ENCODE assay signal across 11 mouse cellular contexts in genomic region chr3:108435701-108436379, GRCm38 (mm10). TPM values are rescaled to one million over a fixed set of nuclear protein-coding genes. Genes with fewer than 3 reads are reported as not detected.
A peak's percentile ranks its signal among the peaks of the same experiment; 100 is the strongest.
DNase-seq lines count a peak whose midpoint lies in the region; ATAC-seq and TF ChIP-seq lines count a peak whose summit lies in the region.
"Had no signal": no experiment of that assay in that cellular context is flagged by ENCODE, and none has a peak within 500 bp of the region (broad histone marks: within the 10 kb centered on the region; RNA-seq: fewer than 3 reads in every experiment).

No protein-coding gene starts in this region.

- 85% methylated on average over 17 of the region's 17 CpGs for WGBS in hindbrain, embryonic 10.5 days
- 69% methylated on average over 17 of the region's 17 CpGs for WGBS in hindbrain, postnatal 0 days
- 80% methylated on average over 17 of the region's 17 CpGs for WGBS in midbrain, embryonic 11.5 days
- 67% methylated on average over 17 of the region's 17 CpGs for WGBS in midbrain, embryonic 15.5 days
- 75% methylated on average over 17 of the region's 17 CpGs for WGBS in hindbrain, embryonic 12.5 days
- WGBS in neural tube, embryonic 13.5 days: 66% methylated on average over 17 of the region's 17 CpGs

- no peak overlapping the region for H3K9ac ChIP-seq in hindbrain, postnatal 0 days (replicated peaks; ENCODE audit: low read length)
- H3K9ac ChIP-seq in midbrain, embryonic 11.5 days (ENCODE audit: low read length): peak overlapping the region; percentile 54; the same call in 1 of the 2 replicates
- no peak overlapping the region for H3K9ac ChIP-seq in midbrain, embryonic 15.5 days
- 0 out of 2 replicates have a peak overlapping the region, but pooled peaks have one; percentile 27 for H3K9ac ChIP-seq in hindbrain, embryonic 12.5 days
- peak overlapping the region; percentile 43; the same call in 1 of the 2 replicates for H3K9ac ChIP-seq in neural tube, embryonic 13.5 days

- no peaks in the 10 kb centered on the region for H3K27me3 ChIP-seq in hindbrain, embryonic 10.5 days (ENCODE audit: insufficient read depth, poor library complexity, severe bottlenecking)
- H3K27me3 ChIP-seq in hindbrain, postnatal 0 days (ENCODE audit: insufficient read depth, low read length): no peaks in the 10 kb centered on the region
- no peaks in the 10 kb centered on the region for H3K27me3 ChIP-seq in midbrain, embryonic 11.5 days (ENCODE audit: control insufficient read depth, insufficient read depth, low read length)
- H3K27me3 ChIP-seq in midbrain, embryonic 15.5 days (replicated peaks): no peaks in the 10 kb centered on the region
- no peaks in the 10 kb centered on the region for H3K27me3 ChIP-seq in hindbrain, embryonic 12.5 days
- H3K27me3 ChIP-seq in neural tube, embryonic 13.5 days: no peaks in the 10 kb centered on the region

- TF ChIP-seq CTCF in hindbrain, postnatal 0 days (IDR thresholded peaks at IDR 0.05; ENCODE audit: low read depth): no peak

- peaks cover 87% of the 10 kb centered on the region for H3K36me3 ChIP-seq in hindbrain, embryonic 10.5 days
- H3K36me3 ChIP-seq in hindbrain, postnatal 0 days (ENCODE audit: insufficient read depth, low read length): peaks cover 21% of the 10 kb centered on the region
- H3K36me3 ChIP-seq in midbrain, embryonic 11.5 days (ENCODE audit: control insufficient read depth, insufficient read depth, low read length): peaks cover 6% of the 10 kb centered on the region; the same call in 1 of the 2 replicates
- peaks cover 12% of the 10 kb centered on the region; the same call in 1 of the 2 replicates for H3K36me3 ChIP-seq in midbrain, embryonic 15.5 days (replicated peaks)
- peaks cover 36% of the 10 kb centered on the region for H3K36me3 ChIP-seq in hindbrain, embryonic 12.5 days
- H3K36me3 ChIP-seq in neural tube, embryonic 13.5 days: peaks cover 56% of the 10 kb centered on the region

- no peaks in the 10 kb centered on the region for H3K9me3 ChIP-seq in hindbrain, embryonic 10.5 days
- H3K9me3 ChIP-seq in hindbrain, postnatal 0 days (ENCODE audit: low read length): no peaks in the 10 kb centered on the region
- no peaks in the 10 kb centered on the region for H3K9me3 ChIP-seq in midbrain, embryonic 11.5 days (ENCODE audit: control insufficient read depth, low read length)
- no peaks in the 10 kb centered on the region for H3K9me3 ChIP-seq in midbrain, embryonic 15.5 days
- no peaks in the 10 kb centered on the region for H3K9me3 ChIP-seq in hindbrain, embryonic 12.5 days (replicated peaks)
- no peaks in the 10 kb centered on the region for H3K9me3 ChIP-seq in neural tube, embryonic 13.5 days

- H3K4me2 ChIP-seq in hindbrain, postnatal 0 days (ENCODE audit: low read depth, low read length): no peak overlapping the region
- no peak overlapping the region for H3K4me2 ChIP-seq in midbrain, embryonic 11.5 days
- H3K4me2 ChIP-seq in midbrain, embryonic 15.5 days: no peak overlapping the region
- H3K4me2 ChIP-seq in hindbrain, embryonic 12.5 days (replicated peaks): no peak overlapping the region
- no peak overlapping the region for H3K4me2 ChIP-seq in neural tube, embryonic 13.5 days

- peaks cover 62% of the 10 kb centered on the region for H3K4me1 ChIP-seq in hindbrain, embryonic 10.5 days (replicated peaks)
- no peaks in the 10 kb centered on the region; the same call in 1 of the 2 replicates for H3K4me1 ChIP-seq in hindbrain, postnatal 0 days (ENCODE audit: insufficient read depth, low read length)
- peaks cover 43% of the 10 kb centered on the region for H3K4me1 ChIP-seq in midbrain, embryonic 11.5 days (ENCODE audit: control insufficient read depth, insufficient read depth, low read length)
- peaks cover 27% of the 10 kb centered on the region for H3K4me1 ChIP-seq in midbrain, embryonic 15.5 days
- peaks cover 52% of the 10 kb centered on the region for H3K4me1 ChIP-seq in hindbrain, embryonic 12.5 days
- peaks cover 71% of the 10 kb centered on the region for H3K4me1 ChIP-seq in neural tube, embryonic 13.5 days (replicated peaks)

- peak overlapping the region; percentile 95 for H3K27ac ChIP-seq in hindbrain, embryonic 10.5 days
- no peak overlapping the region for H3K27ac ChIP-seq in hindbrain, postnatal 0 days
- H3K27ac ChIP-seq in midbrain, embryonic 11.5 days (ENCODE audit: low read depth, low read length): peak overlapping the region; percentile 94
- H3K27ac ChIP-seq in midbrain, embryonic 15.5 days: no peak overlapping the region
- peak overlapping the region; percentile 87 for H3K27ac ChIP-seq in hindbrain, embryonic 12.5 days
- H3K27ac ChIP-seq in neural tube, embryonic 13.5 days (replicated peaks): peak overlapping the region; percentile 94

- DNase-seq in hindbrain, embryonic 10.5 days (ENCODE audit: low spot score): no peak
- no peak for DNase-seq in hindbrain, postnatal 0 days (ENCODE audit: low spot score)
- peak; percentile 81 for DNase-seq in midbrain, embryonic 11.5 days (ENCODE audit: low spot score, missing footprints)
- DNase-seq in layer of hippocampus, postnatal 36 days: no peak
- DNase-seq in adrenal gland, postnatal 10 days: no peak
- DNase-seq: cerebellum, postnatal 25 days; thymus, postnatal 14 days had no signal

- no peak overlapping the region for H3K4me3 ChIP-seq in hindbrain, embryonic 10.5 days
- H3K4me3 ChIP-seq in hindbrain, postnatal 0 days (ENCODE audit: low read length): no peak overlapping the region
- no peak overlapping the region for H3K4me3 ChIP-seq in midbrain, embryonic 11.5 days (ENCODE audit: low read depth, low read length)
- no peak overlapping the region for H3K4me3 ChIP-seq in midbrain, embryonic 15.5 days
- no peak overlapping the region for H3K4me3 ChIP-seq in hindbrain, embryonic 12.5 days
- no peak overlapping the region for H3K4me3 ChIP-seq in neural tube, embryonic 13.5 days
- H3K4me3 ChIP-seq: erythroblast, embryonic 14.5 days had no signal

- no peak for ATAC-seq in hindbrain, postnatal 0 days
- no peak for ATAC-seq in midbrain, embryonic 11.5 days (ENCODE audit: low FRiP score)
- no peak for ATAC-seq in midbrain, embryonic 15.5 days (replicated peaks)
- ATAC-seq in hindbrain, embryonic 12.5 days (ENCODE audit: low FRiP score): no peak
- ATAC-seq in neural tube, embryonic 13.5 days (ENCODE audit: low read depth): no peak

RNA-seq across cellular contexts. Expression of gene Sars, which starts 9.2 kb away (rescaled TPM):
- 161 and 177 TPM in 2 replicates for polyA plus RNA-seq in hindbrain, embryonic 10.5 days (2016; fragmentation: Nextera tagmentation; extraction: Ambion mirVana)
- total RNA-seq in hindbrain, postnatal 0 days (2014; rRNA removed): 122 and 137 TPM in 2 replicates
- 214 and 223 TPM in 2 replicates for polyA plus RNA-seq in hindbrain, postnatal 0 days (2015; fragmentation: Nextera tagmentation; extraction: Ambion mirVana)
- polyA plus RNA-seq in midbrain, embryonic 11.5 days (2014; fragmentation: Nextera tagmentation; extraction: Ambion mirVana): 196 and 213 TPM in 2 replicates
- 209 and 212 TPM in 2 replicates for polyA plus RNA-seq in midbrain, embryonic 15.5 days (2015; fragmentation: Nextera tagmentation; extraction: Ambion mirVana)
- 186 and 188 TPM in 2 replicates for polyA plus RNA-seq in hindbrain, embryonic 12.5 days (2016; fragmentation: Nextera tagmentation; extraction: Ambion mirVana)
- 210 and 223 TPM in 2 replicates for polyA plus RNA-seq in neural tube, embryonic 13.5 days (2015; fragmentation: Nextera tagmentation; extraction: Ambion mirVana)
- 100 to 1,000 TPM; 190 to 210 TPM for total RNA-seq in layer of hippocampus, postnatal 36 days (2021)
- total RNA-seq in adrenal gland, postnatal 10 days (2021): 100 to 1,000 TPM; 146 to 152 TPM

RNA-seq across cellular contexts. Expression of gene Celsr2, which starts 20.5 kb away (rescaled TPM):
- polyA plus RNA-seq in hindbrain, embryonic 10.5 days (2016; fragmentation: Nextera tagmentation; extraction: Ambion mirVana): 58.1 and 79.1 TPM in 2 replicates
- 94.8 and 95.3 TPM in 2 replicates for total RNA-seq in hindbrain, postnatal 0 days (2014; rRNA removed)
- 28.1 and 30.6 TPM in 2 replicates for polyA plus RNA-seq in hindbrain, postnatal 0 days (2015; fragmentation: Nextera tagmentation; extraction: Ambion mirVana)
- 61.9 and 65.2 TPM in 2 replicates for polyA plus RNA-seq in midbrain, embryonic 11.5 days (2014; fragmentation: Nextera tagmentation; extraction: Ambion mirVana)
- polyA plus RNA-seq in midbrain, embryonic 15.5 days (2015; fragmentation: Nextera tagmentation; extraction: Ambion mirVana): 38.5 and 43.3 TPM in 2 replicates
- 63.3 and 75.2 TPM in 2 replicates for polyA plus RNA-seq in hindbrain, embryonic 12.5 days (2016; fragmentation: Nextera tagmentation; extraction: Ambion mirVana)
- 37.6 and 44.1 TPM in 2 replicates for polyA plus RNA-seq in neural tube, embryonic 13.5 days (2015; fragmentation: Nextera tagmentation; extraction: Ambion mirVana)
- total RNA-seq in layer of hippocampus, postnatal 36 days (2021): 100 to 1,000 TPM; 178 to 190 TPM
- 10 to 100 TPM; 11.1 to 12.1 TPM for total RNA-seq in adrenal gland, postnatal 10 days (2021)

RNA-seq across cellular contexts. Expression of gene Psrc1, which starts 52.2 kb away (rescaled TPM):
- 75.8 and 89.8 TPM in 2 replicates for polyA plus RNA-seq in hindbrain, embryonic 10.5 days (2016; fragmentation: Nextera tagmentation; extraction: Ambion mirVana)
- total RNA-seq in hindbrain, postnatal 0 days (2014; rRNA removed): 11.0 and 15.0 TPM in 2 replicates
- 8.4 and 11.0 TPM in 2 replicates for polyA plus RNA-seq in hindbrain, postnatal 0 days (2015; fragmentation: Nextera tagmentation; extraction: Ambion mirVana)
- polyA plus RNA-seq in midbrain, embryonic 11.5 days (2014; fragmentation: Nextera tagmentation; extraction: Ambion mirVana): 59.3 and 68.1 TPM in 2 replicates
- polyA plus RNA-seq in midbrain, embryonic 15.5 days (2015; fragmentation: Nextera tagmentation; extraction: Ambion mirVana): 7.7 and 8.8 TPM in 2 replicates
- 39.4 and 41.0 TPM in 2 replicates for polyA plus RNA-seq in hindbrain, embryonic 12.5 days (2016; fragmentation: Nextera tagmentation; extraction: Ambion mirVana)
- polyA plus RNA-seq in neural tube, embryonic 13.5 days (2015; fragmentation: Nextera tagmentation; extraction: Ambion mirVana): 10.9 and 11.9 TPM in 2 replicates
- 10 to 100 TPM; 18.4 TPM for total RNA-seq in layer of hippocampus, postnatal 36 days (2021)
- total RNA-seq in adrenal gland, postnatal 10 days (2021): 1 to 10 TPM; 6.0 to 6.4 TPM

Comparison
In these comparisons a context has a peak if more than half of its experiments do, and no peak if none do; other contexts are left out.
1. H3K27ac ChIP-seq: peak in hindbrain, embryonic 10.5 days (single experiment), midbrain, embryonic 11.5 days (single experiment), hindbrain, embryonic 12.5 days (single experiment) and neural tube, embryonic 13.5 days (single experiment); none in hindbrain, postnatal 0 days (single experiment) and midbrain, embryonic 15.5 days (single experiment).
2. H3K9ac ChIP-seq: peak in midbrain, embryonic 11.5 days (single experiment), hindbrain, embryonic 12.5 days (single experiment) and neural tube, embryonic 13.5 days (single experiment); none in hindbrain, postnatal 0 days (single experiment) and midbrain, embryonic 15.5 days (single experiment).